Mouse (Mus musculus) midbrain, embryonic 16.5 days (tissue): ENCODE data around the gene Dnm3. TPM values are rescaled to one million over a fixed set of nuclear protein-coding genes. Genes with fewer than 3 reads are reported as not detected.

Experiments used
- ATAC-seq: fragments of 200-750 bp; cut with Nextera tagmentation; 2 replicates; pipeline ENCODE4 v1.8.0; 2017; ENCODE audit warnings: moderate TSS enrichment
- H3K27ac ChIP-seq: fragments of 300-500 bp; sonication (generic); 2 replicates; pipeline ENCODE4 v1.5.1; 2014; ENCODE audit warnings: mild to moderate bottlenecking, low read length, mixed read lengths
- H3K27me3 ChIP-seq: fragments of 300-500 bp; sonication (generic); 2 replicates; pipeline ENCODE4 v1.6.1; 2014; ENCODE audit warnings: low read depth, low read length, mixed read lengths; ENCODE audit not compliant: control insufficient read depth, insufficient read depth
- H3K36me3 ChIP-seq: fragments of 300-500 bp; sonication (generic); 2 replicates; pipeline ENCODE4 v1.6.1; 2014; ENCODE audit warnings: mild to moderate bottlenecking, low read length, moderate library complexity, mixed read lengths; ENCODE audit not compliant: control insufficient read depth, insufficient read depth
- H3K4me1 ChIP-seq: fragments of 300-500 bp; sonication (generic); 2 replicates; pipeline ENCODE4 v1.6.1; 2014; ENCODE audit warnings: mild to moderate bottlenecking, low read length, mixed read lengths; ENCODE audit not compliant: control insufficient read depth, insufficient read depth
- H3K4me2 ChIP-seq: fragments of 300-500 bp; sonication (generic); 2 replicates; pipeline ENCODE4 v1.6.1; 2014; ENCODE audit warnings: mild to moderate bottlenecking, low read length, mixed read lengths
- H3K4me3 ChIP-seq: fragments of 300-500 bp; sonication (generic); 2 replicates; pipeline ENCODE4 v1.5.1; 2014; ENCODE audit warnings: low read depth, mild to moderate bottlenecking, low read length, moderate library complexity, mixed read lengths
- H3K9ac ChIP-seq: fragments of 300-500 bp; sonication (generic); 2 replicates; pipeline ENCODE4 v1.6.1; 2014; ENCODE audit warnings: low read depth, low read length, mixed read lengths
- H3K9me3 ChIP-seq: fragments of 300-500 bp; sonication (generic); replicated peaks from 2 replicates; pipeline ENCODE4 v1.6.1; 2014; ENCODE audit warnings: mild to moderate bottlenecking, low read length, mixed read lengths; ENCODE audit not compliant: control insufficient read depth, poor library complexity, severe bottlenecking
- WGBS: fragments of 180-500 bp; shearing (Covaris S2); extraction: QIAGEN DNeasy Blood & Tissue Kit; methylation state at CpG from one replicate; pipeline ENCODE4 v1.1.7; 2014; 5-methylcytosine and 5-hydroxymethylcytosine counted together
- polyA plus RNA-seq: library from polyadenylated mRNA; unstranded; fragments of >200 nt; fragmentation: Nextera tagmentation; extraction: Ambion mirVana; gene quantifications from 2 replicates; pipeline ENCODE4 v1.2.1, GENCODE M21; 2015

The Dnm3 gene
- polyA plus RNA-seq, 1 experiment from 2014 or later: 69.4 TPM

GRCm38 (mm10) chr1:162183438-162183837 is 294.4 kb downstream of the Dnm3 start:
- no peak overlapping the region for H3K9ac ChIP-seq
- H3K4me2 ChIP-seq: no peak overlapping the region
- H3K4me3 ChIP-seq: no peak overlapping the region
- 65% methylated on average over 3 of the region's 3 CpGs for WGBS
- peaks cover 18% of the 10 kb centered on the region; the same call in 1 of the 2 replicates for H3K4me1 ChIP-seq
- no peak overlapping the region for H3K27ac ChIP-seq
- no peaks in the 10 kb centered on the region for H3K9me3 ChIP-seq
- H3K36me3 ChIP-seq: no peaks in the 10 kb centered on the region
- no peaks in the 10 kb centered on the region for H3K27me3 ChIP-seq
- no peak for ATAC-seq

- no peaks in the 10 kb centered on the region for H3K9me3 ChIP-seq
- no peak overlapping the region for H3K4me2 ChIP-seq
- no peak overlapping the region for H3K4me3 ChIP-seq
- 74% methylated on average over 7 of the region's 7 CpGs for WGBS
- no peaks in the 10 kb centered on the region for H3K27me3 ChIP-seq
- no peaks in the 10 kb centered on the region for H3K36me3 ChIP-seq
- peaks cover 8% of the 10 kb centered on the region; the same call in 1 of the 2 replicates for H3K4me1 ChIP-seq
- no peak for ATAC-seq
- no peak overlapping the region for H3K27ac ChIP-seq
- H3K9ac ChIP-seq: no peak overlapping the region
Measured at GRCm38 (mm10) chr1:162181187-162181975, 296.5 kb downstream of the Dnm3 start.

GRCm38 (mm10) chr1:162180451-162180850 is 297.4 kb downstream of the Dnm3 start:
- H3K27ac ChIP-seq: no peak overlapping the region
- H3K4me1 ChIP-seq: peaks cover 8% of the 10 kb centered on the region; the same call in 1 of the 2 replicates
- H3K9ac ChIP-seq: no peak overlapping the region
- H3K36me3 ChIP-seq: no peaks in the 10 kb centered on the region
- H3K4me2 ChIP-seq: no peak overlapping the region
- H3K27me3 ChIP-seq: no peaks in the 10 kb centered on the region
- H3K9me3 ChIP-seq: no peaks in the 10 kb centered on the region
- no peak for ATAC-seq
- WGBS: 83% methylated on average over 7 of the region's 7 CpGs
- no peak overlapping the region for H3K4me3 ChIP-seq

- no peak overlapping the region for H3K27ac ChIP-seq
- no peaks in the 10 kb centered on the region for H3K9me3 ChIP-seq
- no peak overlapping the region for H3K4me2 ChIP-seq
- 89% methylated on average over 4 of the region's 4 CpGs for WGBS
- no peak overlapping the region for H3K4me3 ChIP-seq
- H3K4me1 ChIP-seq: peaks cover 8% of the 10 kb centered on the region; the same call in 1 of the 2 replicates
- H3K9ac ChIP-seq: no peak overlapping the region
- H3K27me3 ChIP-seq: no peaks in the 10 kb centered on the region
- no peaks in the 10 kb centered on the region for H3K36me3 ChIP-seq
- no peak for ATAC-seq
Measured at GRCm38 (mm10) chr1:162179401-162179800, 298.4 kb downstream of the Dnm3 start.

GRCm38 (mm10) chr1:162172806-162173205 is 305.0 kb downstream of the Dnm3 start:
- no peak overlapping the region for H3K27ac ChIP-seq
- no peak overlapping the region for H3K4me3 ChIP-seq
- no peaks in the 10 kb centered on the region; the same call in 1 of the 2 replicates for H3K4me1 ChIP-seq
- H3K4me2 ChIP-seq: no peak overlapping the region
- no peaks in the 10 kb centered on the region for H3K27me3 ChIP-seq
- no peak overlapping the region for H3K9ac ChIP-seq
- ATAC-seq: no peak
- no peaks in the 10 kb centered on the region for H3K36me3 ChIP-seq
- 65% methylated on average over 6 of the region's 6 CpGs for WGBS
- H3K9me3 ChIP-seq: no peaks in the 10 kb centered on the region

GRCm38 (mm10) chr1:162163687-162164484 is 313.9 kb downstream of the Dnm3 start:
- H3K4me3 ChIP-seq: no peak overlapping the region
- WGBS: 82% methylated on average over 7 of the region's 7 CpGs
- no peak overlapping the region for H3K4me2 ChIP-seq
- no peak overlapping the region for H3K9ac ChIP-seq
- no peak for ATAC-seq
- H3K27me3 ChIP-seq: no peaks in the 10 kb centered on the region
- H3K36me3 ChIP-seq: no peaks in the 10 kb centered on the region
- no peaks in the 10 kb centered on the region for H3K9me3 ChIP-seq
- H3K4me1 ChIP-seq: no peaks in the 10 kb centered on the region
- H3K27ac ChIP-seq: no peak overlapping the region

GRCm38 (mm10) chr1:162162677-162163076 is 315.2 kb downstream of the Dnm3 start:
- Histone ChIP-seq H3K4me1 (no peaks in the 10 kb centered on the region), H3K4me2 (no peak overlapping the region), H3K27me3 (no peaks in the 10 kb centered on the region), H3K9me3 (no peaks in the 10 kb centered on the region), H3K36me3 (no peaks in the 10 kb centered on the region), H3K27ac (no peak overlapping the region), H3K4me3 (no peak overlapping the region), H3K9ac (no peak overlapping the region)
- no peak for ATAC-seq
- 85% methylated on average over 7 of the region's 7 CpGs for WGBS

- H3K9me3 ChIP-seq: no peaks in the 10 kb centered on the region
- no peak overlapping the region for H3K4me3 ChIP-seq
- WGBS: 40% methylated on average over 5 of the region's 5 CpGs
- no peaks in the 10 kb centered on the region for H3K36me3 ChIP-seq
- no peak for ATAC-seq
- H3K4me1 ChIP-seq: no peaks in the 10 kb centered on the region
- no peaks in the 10 kb centered on the region for H3K27me3 ChIP-seq
- H3K9ac ChIP-seq: no peak overlapping the region
- no peak overlapping the region for H3K27ac ChIP-seq
- no peak overlapping the region for H3K4me2 ChIP-seq
Measured at GRCm38 (mm10) chr1:162162249-162162648, 315.6 kb downstream of the Dnm3 start.

- no peak overlapping the region for H3K9ac ChIP-seq
- H3K4me3 ChIP-seq: no peak overlapping the region
- no peaks in the 10 kb centered on the region for H3K4me1 ChIP-seq
- ATAC-seq: no peak
- no peak overlapping the region for H3K4me2 ChIP-seq
- 86% methylated on average over 1 of the region's 1 CpGs for WGBS
- H3K27me3 ChIP-seq: no peaks in the 10 kb centered on the region
- no peaks in the 10 kb centered on the region for H3K36me3 ChIP-seq
- H3K27ac ChIP-seq: no peak overlapping the region
- no peaks in the 10 kb centered on the region for H3K9me3 ChIP-seq
Measured at GRCm38 (mm10) chr1:162160718-162161117, 317.1 kb downstream of the Dnm3 start.
